Mouse (Mus musculus) heart, adult 2 months (tissue): ENCODE results near the gene Zcchc17. TPM values are rescaled to one million over a fixed set of nuclear protein-coding genes. Genes with fewer than 3 reads are reported as not detected.

ENCODE experiments used
- DNase-seq, 2 experiments: peaks; one replicate each; pipeline ENCODE4 v3.0.0; 2021
- H3K27ac ChIP-seq: fragments of 200-600 bp; 2 replicates; pipeline ENCODE4 v1.8.1; 2022
- H3K27me3 ChIP-seq: fragments of 200-500 bp; 2 replicates; pipeline ENCODE4 v1.6.1; 2012; ENCODE audit warnings: mild to moderate bottlenecking, low read length, inconsistent platforms, mixed read lengths; ENCODE audit not compliant: control insufficient read depth, insufficient read depth
- H3K36me3 ChIP-seq: fragments of 200-500 bp; 2 replicates; pipeline ENCODE4 v1.6.1; 2012; ENCODE audit warnings: low read length, inconsistent platforms; ENCODE audit not compliant: control insufficient read depth, insufficient read depth
- H3K4me1 ChIP-seq: fragments of 200-500 bp; 2 replicates; pipeline ENCODE4 v1.6.1; 2011; ENCODE audit warnings: low read length; ENCODE audit not compliant: control insufficient read depth, insufficient read depth
- H3K4me3 ChIP-seq: fragments of 200-600 bp; 2 replicates; pipeline ENCODE4 v1.8.1; 2022
- H3K79me2 ChIP-seq: fragments of 200-500 bp; replicated peaks from 2 replicates; pipeline ENCODE4 v1.6.1; 2012; ENCODE audit warnings: mild to moderate bottlenecking, inconsistent platforms, low read length, moderate library complexity, mixed read lengths; ENCODE audit not compliant: control insufficient read depth, insufficient read depth
- H3K9ac ChIP-seq: fragments of 200-500 bp; 2 replicates; pipeline ENCODE4 v1.6.1; 2012; ENCODE audit warnings: low read depth, mild to moderate bottlenecking, control low read depth, inconsistent platforms, low read length, mixed read lengths
- CTCF ChIP-seq: fragments of 200-600 bp; IDR thresholded peaks from 2 replicates; pipeline ENCODE4 v1.8.1; 2022; ENCODE audit warnings: antibody characterized with exemption, mild to moderate bottlenecking, moderate library complexity
- EP300 ChIP-seq: fragments of 200-500 bp; IDR thresholded peaks from 2 replicates; pipeline ENCODE4 v1.6.1; 2011; ENCODE audit warnings: low read depth, low read length, control low read depth; ENCODE audit not compliant: insufficient read depth
- POLR2A ChIP-seq: fragments of 200-500 bp; IDR thresholded peaks from 2 replicates; pipeline ENCODE4 v1.6.1; 2011; ENCODE audit warnings: mild to moderate bottlenecking, low read depth, low read length, control low read depth; ENCODE audit not compliant: insufficient read depth
- WGBS: fragments of 180-500 bp; shearing (Covaris S2); methylation state at CpG from one replicate; pipeline ENCODE4 v1.1.7; 2018; 5-methylcytosine and 5-hydroxymethylcytosine counted together
- intact Hi-C: fragments of 180-260 bp; cut with DNase I; formaldehyde crosslinking; loops from one replicate; pipeline ENCODE4 v1.15.1; 2025
- polyA plus RNA-seq: library from polyadenylated mRNA; depleted of rRNA; stranded (reverse); fragments of >200 nt; gene quantifications from 2 replicates; pipeline ENCODE4 v1.2.3, GENCODE M21; 2012
- total RNA-seq, 2 experiments: library from RNA; stranded (reverse); gene quantifications; 2 replicates each; pipeline ENCODE4 v1.2.3; 2021

Gene Zcchc17
- total and polyA plus RNA-seq, 3 experiments, result 15.0 to 30.7 (median 25.8) TPM

GRCm38 (mm10) chr4:130379181-130379580 lies 19.4 kb upstream of the Zcchc17 start:
- Histone ChIP-seq H3K36me3 (no peaks in the 10 kb centered on the region), H3K4me3 (no peak overlapping the region), H3K79me2 (no peaks in the 10 kb centered on the region), H3K9ac (no peak overlapping the region), H3K27me3 (no peaks in the 10 kb centered on the region), H3K27ac (no peak overlapping the region), H3K4me1 (no peaks in the 10 kb centered on the region)
- intact Hi-C loops, result no loop called here
- 100% methylated on average over 2 of the region's 2 CpGs for WGBS
- no peak for DNase-seq
- TF ChIP-seq EP300 (no peak), POLR2A (no peak), CTCF (no peak)

GRCm38 (mm10) chr4:130377500-130377899 lies 17.8 kb upstream of the Zcchc17 start:
- Histone ChIP-seq H3K4me3 (no peak overlapping the region), H3K9ac (no peak overlapping the region), H3K27me3 (no peaks in the 10 kb centered on the region), H3K27ac (no peak overlapping the region), H3K4me1 (no peaks in the 10 kb centered on the region), H3K79me2 (no peaks in the 10 kb centered on the region), H3K36me3 (no peaks in the 10 kb centered on the region)
- intact Hi-C loops, result no loop called here
- DNase-seq, result no peak
- 86% methylated on average over 4 of the region's 4 CpGs for WGBS
- TF ChIP-seq CTCF (0 out of 2 replicates have a peak, but pooled peaks have one; percentile 8), EP300 (no peak)

GRCm38 (mm10) chr4:130376675-130377074 lies 16.9 kb upstream of the Zcchc17 start:
- intact Hi-C loops, result no loop called here

DNA sequence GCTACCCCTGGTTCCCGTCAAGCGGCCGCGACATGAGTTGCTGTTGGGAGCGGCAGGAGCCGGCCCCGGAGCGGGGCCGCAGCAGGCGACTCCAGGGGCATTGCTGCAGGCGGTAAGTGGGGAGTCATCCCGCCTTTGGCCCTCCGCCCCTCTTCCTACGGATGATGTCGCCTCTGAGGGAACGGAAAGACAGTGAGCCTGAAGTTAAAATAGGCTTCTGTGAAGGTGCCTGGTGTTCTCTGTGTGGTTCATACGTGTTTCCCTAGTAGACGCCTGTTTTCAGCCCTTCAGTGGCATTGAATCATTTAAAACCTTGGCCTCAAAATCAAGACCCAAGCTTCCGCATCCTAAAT lies 471 bp upstream of the Zcchc17 start:
- TF ChIP-seq POLR2A, result no peak
- no peak for TF ChIP-seq EP300
- TF ChIP-seq CTCF, result no peak
- H3K9ac ChIP-seq, result peak overlapping the region; percentile 82
- H3K27me3 ChIP-seq, result no peaks in the 10 kb centered on the region
- H3K4me3 ChIP-seq, result peak overlapping the region; percentile 82
- H3K27ac ChIP-seq, result peak overlapping the region; percentile 90
- under 1% methylated on average over 19 of the region's 19 CpGs for WGBS
- H3K36me3 ChIP-seq, result no peaks in the 10 kb centered on the region; the same call in 1 of the 2 replicates
- peaks cover 2% of the 10 kb centered on the region; the same call in 1 of the 2 replicates for H3K4me1 ChIP-seq
- no peak for DNase-seq
- intact Hi-C loops, result no loop called here
- peaks cover 2% of the 10 kb centered on the region for H3K79me2 ChIP-seq

More at GRCm38 (mm10) chr4:130376675-130377074, 16.9 kb upstream of the Zcchc17 start:
- H3K9ac ChIP-seq, result no peak overlapping the region
- 95% methylated on average over 4 of the region's 4 CpGs for WGBS
- no peaks in the 10 kb centered on the region for H3K36me3 ChIP-seq
- no peaks in the 10 kb centered on the region for H3K79me2 ChIP-seq
- no peak for DNase-seq
- H3K4me3 ChIP-seq, result no peak overlapping the region
- TF ChIP-seq CTCF (peak; percentile 28), POLR2A (no peak), EP300 (no peak)
- H3K27ac ChIP-seq, result no peak overlapping the region
- H3K27me3 ChIP-seq, result no peaks in the 10 kb centered on the region
- no peaks in the 10 kb centered on the region for H3K4me1 ChIP-seq

GRCm38 (mm10) chr4:130357946-130358345 lies 1.8 kb downstream of the Zcchc17 start:
- Histone ChIP-seq H3K27ac (no peak overlapping the region), H3K79me2 (peaks cover 2% of the 10 kb centered on the region), H3K4me3 (no peak overlapping the region), H3K4me1 (peaks cover 2% of the 10 kb centered on the region; the same call in 1 of the 2 replicates), H3K36me3 (no peaks in the 10 kb centered on the region; the same call in 1 of the 2 replicates), H3K9ac (no peak overlapping the region), H3K27me3 (no peaks in the 10 kb centered on the region)
- TF ChIP-seq EP300, result no peak
- no peak for TF ChIP-seq POLR2A
- TF ChIP-seq CTCF, result no peak
- intact Hi-C loops, result no loop called here
- DNase-seq, result no peak

GRCm38 (mm10) chr4:130352588-130352987 lies 7.2 kb downstream of the Zcchc17 start:
- H3K36me3 ChIP-seq, result no peaks in the 10 kb centered on the region
- 87% methylated on average over 7 of the region's 7 CpGs for WGBS
- H3K4me3 ChIP-seq, result no peak overlapping the region
- intact Hi-C loops, result no loop called here
- TF ChIP-seq EP300 (no peak), POLR2A (no peak), CTCF (no peak)
- H3K4me1 ChIP-seq, result no peaks in the 10 kb centered on the region
- no peak for DNase-seq
- H3K27me3 ChIP-seq, result no peaks in the 10 kb centered on the region
- H3K9ac ChIP-seq, result no peak overlapping the region
- H3K79me2 ChIP-seq, result no peaks in the 10 kb centered on the region
- H3K27ac ChIP-seq, result no peak overlapping the region
